Mouse (Mus musculus) testis, adult 10 weeks (tissue): ENCODE data around the gene Kcnj12. TPM values are rescaled to one million over a fixed set of nuclear protein-coding genes. Genes with fewer than 3 reads are reported as not detected.

Source experiments
- polyA plus RNA-seq: library from polyadenylated mRNA; stranded (reverse); fragments of 350-450 nt; fragmentation: Illumina TruSeq; extraction: RNeasy Lipid Tissue Mini Kit (QIAGEN cat#74804); gene quantifications from one replicate; pipeline ENCODE4 v1.2.3, GENCODE M21; 2014; ENCODE audit warnings: low read depth, low replicate concordance

Gene Kcnj12
- not detected for polyA plus RNA-seq

DNA sequence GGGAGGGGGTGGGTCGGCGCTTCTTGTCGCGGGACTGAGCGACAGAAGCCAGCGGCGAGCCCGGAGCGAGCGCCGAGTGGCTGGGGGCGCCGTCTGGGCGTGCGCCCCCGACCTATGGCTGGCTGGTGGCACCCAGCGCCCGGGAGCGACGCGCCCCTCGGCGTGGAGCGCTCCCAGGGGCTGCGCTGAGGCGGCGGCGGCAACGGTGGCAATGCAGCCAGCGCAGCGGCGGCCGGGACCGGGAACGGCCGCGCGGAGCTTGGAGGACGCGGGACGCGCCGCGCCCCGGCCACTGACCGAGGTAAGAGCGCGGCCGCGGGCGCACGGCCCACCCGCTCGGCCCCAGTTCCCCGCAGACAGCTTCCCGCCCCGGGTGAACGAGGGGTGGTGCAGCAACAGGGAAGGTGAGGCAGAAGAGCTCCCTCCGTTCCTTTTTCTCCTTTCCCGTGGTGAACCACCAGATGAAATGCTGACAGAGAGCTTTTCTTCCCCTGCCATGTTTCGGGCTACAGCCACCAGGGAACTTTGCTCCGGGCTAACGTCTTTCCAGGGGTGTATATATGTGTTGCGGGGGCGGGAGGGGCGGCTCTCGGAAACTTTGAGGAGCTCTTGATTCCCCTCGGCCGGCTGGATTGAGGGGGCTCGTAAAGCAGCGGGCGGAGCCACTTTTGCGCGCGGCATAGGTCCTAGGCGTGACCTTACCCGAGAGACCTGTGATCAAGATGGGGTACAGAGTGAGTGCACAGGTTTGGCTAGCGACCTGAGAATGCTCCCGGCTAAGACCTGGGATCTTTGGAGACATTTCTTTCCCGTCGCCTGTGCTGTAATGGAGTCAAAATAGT is at the start of gene Kcnj12:
Gene Kcnj12, plus strand, starts transcription at position 15 of the 842 bp plus-strand sequence.

Other genes starting within 250 kb of the Kcnj12 start
- gene Top3a, start 245.2 kb upstream of the Kcnj12 start, polyA plus RNA-seq = 9.0 TPM
- gene Smcr8, start 245.0 kb upstream of the Kcnj12 start, polyA plus RNA-seq = 6.1 TPM
- 12.6 TPM for gene Shmt1, start 210.8 kb upstream of the Kcnj12 start, polyA plus RNA-seq
- gene Dhrs7b, start 191.9 kb upstream of the Kcnj12 start, polyA plus RNA-seq = 2.9 TPM
- gene Tmem11, start 143.3 kb upstream of the Kcnj12 start, polyA plus RNA-seq = 2.8 TPM
- 3.1 TPM for gene Natd1, start 107.8 kb upstream of the Kcnj12 start, polyA plus RNA-seq
- 7.6 TPM for gene Map2k3, start 90.5 kb upstream of the Kcnj12 start, polyA plus RNA-seq
- gene Tnfrsf13b, start 104.2 kb downstream of the Kcnj12 start, polyA plus RNA-seq = 0.15 TPM
- 9.9 TPM for gene Usp22, start 152.5 kb downstream of the Kcnj12 start, polyA plus RNA-seq
- 0.70 TPM for gene Aldh3a1, start 185.0 kb downstream of the Kcnj12 start, polyA plus RNA-seq
- 24.3 TPM for gene Aldh3a2, start 244.9 kb downstream of the Kcnj12 start, polyA plus RNA-seq